Mouse (Mus musculus): ENCODE data around the gene Adgra1. TPM values are rescaled to one million over a fixed set of nuclear protein-coding genes. Genes with fewer than 3 reads are reported as not detected.

The Adgra1 gene
- total RNA-seq, 2 experiments from 2014 or later: 4.7 to 5.0 TPM

- no peak for DNase-seq (ENCODE audit: low spot score in 2 of 2)
These were observed 68.0 kb downstream of the Adgra1 start for GRCm38 (mm10) chr7:139901981-139902380.

GRCm38 (mm10) chr7:139905261-139905660, 71.3 kb downstream of the Adgra1 start:
- DNase-seq (ENCODE audit: low spot score in 2 of 2): no peak

GRCm38 (mm10) chr7:139905661-139906060, 71.7 kb downstream of the Adgra1 start:
- no peak for DNase-seq (ENCODE audit: low spot score in 2 of 2)

GRCm38 (mm10) chr7:139908176-139908575, 74.2 kb downstream of the Adgra1 start:
- no peak for DNase-seq (ENCODE audit: low spot score in 2 of 2)

- no peak for DNase-seq (ENCODE audit: low spot score in 2 of 2)
These were observed 75.5 kb downstream of the Adgra1 start for GRCm38 (mm10) chr7:139909469-139909868.

- DNase-seq (ENCODE audit: low spot score in 2 of 2): no peak
These were observed 76.3 kb downstream of the Adgra1 start for GRCm38 (mm10) chr7:139910204-139910835.

GRCm38 (mm10) chr7:139914141-139915047, 80.4 kb downstream of the Adgra1 start:
- DNase-seq (ENCODE audit: low spot score in 2 of 2): no peak

GRCm38 (mm10) chr7:139915646-139916257, 81.8 kb downstream of the Adgra1 start:
- DNase-seq (ENCODE audit: low spot score in 2 of 2): no peak

- no peak for DNase-seq (ENCODE audit: low spot score in 2 of 2)
These were observed 82.4 kb downstream of the Adgra1 start for GRCm38 (mm10) chr7:139916345-139916744.

GRCm38 (mm10) chr7:139918262-139918661, 84.3 kb downstream of the Adgra1 start:
- no peak for DNase-seq (ENCODE audit: low spot score in 2 of 2)

Other genes with a start within 250 kb of the Adgra1 start
- gene Cfap46, start 150.4 kb upstream of the Adgra1 start, total RNA-seq (2021): 1 to 10 TPM in 1 of 2 experiments, under 1 TPM in 1; 0.67 to 1.1 TPM
- 1 to 10 TPM; 1.6 to 1.7 TPM for gene Kndc1, start 60.5 kb downstream of the Adgra1 start, total RNA-seq (2021)
- gene Utf1, start 109.6 kb downstream of the Adgra1 start, total RNA-seq (2021): not detected
- 1 to 10 TPM in 1 of 2 experiments, under 1 TPM in 1; 0.54 to 1.2 TPM for gene 6430531B16Rik, start 144.6 kb downstream of the Adgra1 start, total RNA-seq (2021)
- gene Adam8, start 158.4 kb downstream of the Adgra1 start, total RNA-seq (2021): 1 to 10 TPM; 1.8 to 2.0 TPM
- 10 to 100 TPM; 20.2 to 21.9 TPM for gene Zfp511, start 202.2 kb downstream of the Adgra1 start, total RNA-seq (2021)
- gene Tubgcp2, start 202.5 kb downstream of the Adgra1 start, total RNA-seq (2021): 10 to 100 TPM; 53.7 to 55.8 TPM
- gene Msx3, start 214.9 kb downstream of the Adgra1 start, total RNA-seq (2021): not detected
- gene Caly, start 248.4 kb downstream of the Adgra1 start, total RNA-seq (2021): 10 to 100 TPM; 10.8 to 12.9 TPM

Measured in adrenal gland, postnatal 4 days (tissue).